Mouse (Mus musculus): ENCODE results near the gene Kit. TPM values are rescaled to one million over a fixed set of nuclear protein-coding genes. Genes with fewer than 3 reads are reported as not detected.

Kit gene
- total RNA-seq, 1 experiment from 2014 or later: 10.2 TPM

GRCm38 (mm10) chr5:75590961-75591360 is 16.2 kb downstream of the Kit start:
- no peak for DNase-seq

- no peak for DNase-seq
Observed at GRCm38 (mm10) chr5:75591567-75591966, 16.9 kb downstream of the Kit start.

GRCm38 (mm10) chr5:75595319-75595718 is 20.6 kb downstream of the Kit start:
- DNase-seq: no peak

GRCm38 (mm10) chr5:75596211-75596610 is 21.5 kb downstream of the Kit start:
- peak; percentile 25 for DNase-seq

GRCm38 (mm10) chr5:75597316-75597715 is 22.6 kb downstream of the Kit start:
- DNase-seq: no peak

- DNase-seq: peak; percentile 15
Observed at GRCm38 (mm10) chr5:75598491-75598890, 23.8 kb downstream of the Kit start.

GRCm38 (mm10) chr5:75599991-75600390 is 25.3 kb downstream of the Kit start:
- DNase-seq: no peak

GRCm38 (mm10) chr5:75604238-75604637 is 29.5 kb downstream of the Kit start:
- no peak for DNase-seq

GRCm38 (mm10) chr5:75606898-75607297 is 32.2 kb downstream of the Kit start:
- DNase-seq: no peak

- no peak for DNase-seq
Observed at GRCm38 (mm10) chr5:75607971-75608370, 33.3 kb downstream of the Kit start.

- no peak for DNase-seq
Observed at GRCm38 (mm10) chr5:75612380-75612779, 37.7 kb downstream of the Kit start.

GRCm38 (mm10) chr5:75612926-75613325 is 38.2 kb downstream of the Kit start:
- DNase-seq: no peak

- DNase-seq: no peak
Observed at GRCm38 (mm10) chr5:75615000-75615571, 40.4 kb downstream of the Kit start.

- no peak for DNase-seq
Observed at GRCm38 (mm10) chr5:75615624-75616023, 40.9 kb downstream of the Kit start.

- no peak for DNase-seq
Observed at GRCm38 (mm10) chr5:75622401-75622800, 47.7 kb downstream of the Kit start.

GRCm38 (mm10) chr5:75623007-75623406 is 48.3 kb downstream of the Kit start:
- DNase-seq: no peak

GRCm38 (mm10) chr5:75623520-75623919 is 48.8 kb downstream of the Kit start:
- DNase-seq: no peak

GRCm38 (mm10) chr5:75623993-75624706 is 49.4 kb downstream of the Kit start:
- no peak for DNase-seq

GRCm38 (mm10) chr5:75625059-75625458 is 50.3 kb downstream of the Kit start:
- DNase-seq: no peak

GRCm38 (mm10) chr5:75626284-75626683 is 51.6 kb downstream of the Kit start:
- no peak for DNase-seq

GRCm38 (mm10) chr5:75626703-75627102 is 52.0 kb downstream of the Kit start:
- no peak for DNase-seq

- DNase-seq: no peak
Observed at GRCm38 (mm10) chr5:75632257-75632656, 57.5 kb downstream of the Kit start.

GRCm38 (mm10) chr5:75632846-75633640 is 58.3 kb downstream of the Kit start:
- DNase-seq: no peak
